11 mouse cellular contexts compared by ENCODE assay signal in the genomic region with DNA sequence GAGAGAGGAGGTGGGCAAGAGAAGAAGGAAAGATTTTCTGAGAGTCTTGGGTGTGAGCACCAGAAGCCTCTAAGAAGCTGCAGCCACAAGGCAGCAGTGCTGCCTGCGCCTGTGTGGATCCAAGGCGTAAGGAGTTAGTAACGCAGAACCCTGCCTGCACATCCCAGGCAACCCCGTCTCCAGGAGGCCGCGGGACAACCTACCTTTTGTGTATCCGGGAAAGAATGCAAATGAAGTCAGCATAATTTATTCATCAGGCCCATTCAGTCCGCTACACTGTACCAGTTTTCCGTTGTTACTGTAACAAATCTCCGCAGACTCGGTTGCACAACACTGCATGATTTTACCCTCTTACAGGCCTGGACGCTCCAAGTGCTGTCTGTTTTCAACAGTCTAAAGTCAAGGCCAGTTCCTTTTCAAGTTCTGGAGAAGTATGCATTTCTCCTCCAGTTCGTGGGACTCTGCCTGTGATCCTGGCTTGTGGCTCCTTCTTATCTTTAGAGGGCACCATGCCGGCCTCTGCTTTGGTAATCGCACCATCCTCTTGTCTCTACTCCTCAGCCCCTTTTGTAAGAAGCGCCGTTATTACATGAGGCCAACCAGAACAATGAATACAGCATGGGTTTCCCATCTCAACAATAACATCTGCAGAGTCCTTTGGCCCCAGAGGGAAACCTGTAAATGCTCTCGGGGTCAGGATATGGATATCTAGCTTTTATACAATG.
DNase-seq lines count a peak whose midpoint lies in the region; ATAC-seq and TF ChIP-seq lines count a peak whose summit lies in the region.
"Had no signal": no experiment of that assay in that cellular context is flagged by ENCODE, and none has a peak within 500 bp of the region (broad histone marks: within the 10 kb centered on the region; RNA-seq: fewer than 3 reads in every experiment).

No protein-coding gene starts in this region.

- no peaks in the 10 kb centered on the region for H3K36me3 ChIP-seq in heart, postnatal 0 days (replicated peaks; ENCODE audit: control insufficient read depth, insufficient read depth, low read length)
- no peaks in the 10 kb centered on the region for H3K36me3 ChIP-seq in embryonic facial prominence, embryonic 14.5 days (ENCODE audit: control insufficient read depth, insufficient read depth, low read length)
- H3K36me3 ChIP-seq in liver, embryonic 12.5 days, result peaks cover 3% of the 10 kb centered on the region; the same call in 1 of the 2 replicates
- H3K36me3 ChIP-seq: G1E had no signal

- TF ChIP-seq EP300 in heart, postnatal 0 days (IDR thresholded peaks at IDR 0.05; ENCODE audit: low read depth), result no peak

- peak overlapping the region; percentile 71 for H3K27ac ChIP-seq in heart, postnatal 0 days (ENCODE audit: low read depth)
- peak overlapping the region; percentile 70 for H3K27ac ChIP-seq in embryonic facial prominence, embryonic 14.5 days (replicated peaks; ENCODE audit: low read depth, low read length)
- H3K27ac ChIP-seq in liver, embryonic 12.5 days, result peak overlapping the region; percentile 82

- H3K9ac ChIP-seq in heart, postnatal 0 days (replicated peaks; ENCODE audit: low read depth, low read length), result no peak overlapping the region
- H3K9ac ChIP-seq in embryonic facial prominence, embryonic 14.5 days (ENCODE audit: low read depth, low read length), result peak overlapping the region; percentile 31; the same call in 1 of the 2 replicates
- H3K9ac ChIP-seq in liver, embryonic 12.5 days, result peak overlapping the region; percentile 50; the same call in 1 of the 2 replicates

- H3K4me2 ChIP-seq in heart, postnatal 0 days (ENCODE audit: low read depth, low read length), result peak overlapping the region; percentile 9
- H3K4me2 ChIP-seq in embryonic facial prominence, embryonic 14.5 days (ENCODE audit: low read depth, low read length), result 0 out of 2 replicates have a peak overlapping the region, but pooled peaks have one; percentile 2
- H3K4me2 ChIP-seq in liver, embryonic 12.5 days, result peak overlapping the region; percentile 63

- no peak; the same call in 1 of the 2 replicates for ATAC-seq in heart, postnatal 0 days (ENCODE audit: insufficient read depth, low read depth)
- ATAC-seq in embryonic facial prominence, embryonic 14.5 days (ENCODE audit: low read depth), result peak; percentile 41
- ATAC-seq in liver, embryonic 12.5 days, result peak; percentile 87

- WGBS in heart, postnatal 0 days, result 46% methylated on average over 18 of the region's 18 CpGs
- 32% methylated on average over 18 of the region's 18 CpGs for WGBS in embryonic facial prominence, embryonic 14.5 days
- WGBS in liver, embryonic 12.5 days (ENCODE audit: insufficient replicate concordance), result 31% methylated on average over 18 of the region's 18 CpGs

- no peaks in the 10 kb centered on the region for H3K4me1 ChIP-seq in heart, postnatal 0 days (ENCODE audit: control insufficient read depth, insufficient read depth)
- peaks cover 7% of the 10 kb centered on the region for H3K4me1 ChIP-seq in embryonic facial prominence, embryonic 14.5 days (ENCODE audit: control insufficient read depth, insufficient read depth, low read length)
- H3K4me1 ChIP-seq in liver, embryonic 12.5 days, result peaks cover 40% of the 10 kb centered on the region

- H3K27me3 ChIP-seq in heart, postnatal 0 days (ENCODE audit: control insufficient read depth, insufficient read depth, low read length), result no peaks in the 10 kb centered on the region
- H3K27me3 ChIP-seq in embryonic facial prominence, embryonic 14.5 days (replicated peaks; ENCODE audit: control insufficient read depth, insufficient read depth, low read length), result no peaks in the 10 kb centered on the region
- H3K27me3 ChIP-seq in liver, embryonic 12.5 days (replicated peaks), result no peaks in the 10 kb centered on the region

- DNase-seq in heart, postnatal 0 days (ENCODE audit: low spot score), result peak; percentile 29
- DNase-seq in heart, adult 8-10 months (ENCODE audit: low spot score), result no peak
- DNase-seq in embryonic facial prominence, embryonic 14.5 days (ENCODE audit: low spot score), result no peak
- peak; percentile 36 for DNase-seq in retina, postnatal 1 day
- no peak for DNase-seq in left cerebral cortex, postnatal 14 days (ENCODE audit: low spot score in 2 of 2)
- DNase-seq in urinary bladder, postnatal 25 days (ENCODE audit: low spot score), result no peak
- no peak for DNase-seq in Muller cell, postnatal 12 days (ENCODE audit: inconsistent ontology term)
- DNase-seq: kidney, adult 11 months; thymus, postnatal 4 days had no signal

- intact Hi-C loops in left cerebral cortex, postnatal 14 days (cut with DNase I), result no loop called here

- H3K4me3 ChIP-seq in heart, postnatal 0 days (ENCODE audit: low read depth, low read length), result no peak overlapping the region; the same call in 1 of the 2 replicates
- H3K4me3 ChIP-seq in embryonic facial prominence, embryonic 14.5 days (ENCODE audit: low read depth, low read length), result no peak overlapping the region
- peak overlapping the region; percentile 36 for H3K4me3 ChIP-seq in liver, embryonic 12.5 days

- no peaks in the 10 kb centered on the region for H3K9me3 ChIP-seq in heart, postnatal 0 days (replicated peaks; ENCODE audit: control insufficient read depth, low read length)
- H3K9me3 ChIP-seq in embryonic facial prominence, embryonic 14.5 days (ENCODE audit: control insufficient read depth, low read length), result no peaks in the 10 kb centered on the region
- H3K9me3 ChIP-seq in liver, embryonic 12.5 days (replicated peaks), result 0 out of 2 replicates have a peak, but pooled peaks cover 6% of the 10 kb centered on the region
- H3K9me3 ChIP-seq: G1E had no signal

- no peak for TF ChIP-seq CTCF in heart, postnatal 0 days (IDR thresholded peaks at IDR 0.05; ENCODE audit: low read depth)

Comparison
In these comparisons a context has a peak if more than half of its experiments do, and no peak if none do; other contexts are left out.
1. DNase-seq: peak in heart, postnatal 0 days (single experiment) and retina, postnatal 1 day (single experiment); none in heart, adult 8-10 months (single experiment), embryonic facial prominence, embryonic 14.5 days (single experiment), left cerebral cortex, postnatal 14 days (0 of 2), urinary bladder, postnatal 25 days (single experiment) and Muller cell, postnatal 12 days (single experiment).
2. H3K4me2 ChIP-seq: peak in every context shown above with its lines; median percentile 63 in liver, embryonic 12.5 days; 9 in heart, postnatal 0 days; 2 in embryonic facial prominence, embryonic 14.5 days.
3. Peak in every context shown above with its lines, with median percentiles within 50 percentile points of each other: H3K27ac ChIP-seq.